ENCODE assay signal across 10 mouse cellular contexts in genomic region chr8:104601386-104601785, GRCm38 (mm10). TPM values are rescaled to one million over a fixed set of nuclear protein-coding genes. Genes with fewer than 3 reads are reported as not detected.
A peak's percentile ranks its signal among the peaks of the same experiment; 100 is the strongest.
DNase-seq lines count a peak whose midpoint lies in the region; ATAC-seq and TF ChIP-seq lines count a peak whose summit lies in the region.
"Had no signal": no experiment of that assay in that cellular context is flagged by ENCODE, and none has a peak within 500 bp of the region (broad histone marks: within the 10 kb centered on the region; RNA-seq: fewer than 3 reads in every experiment).

No protein-coding gene starts in this region.

- TF ChIP-seq EP300 in liver, postnatal 0 days (IDR thresholded peaks at IDR 0.05; ENCODE audit: low read depth): no peak

- no peak overlapping the region for H3K27ac ChIP-seq in forebrain, embryonic 11.5 days (ENCODE audit: low read depth, low read length)
- H3K27ac ChIP-seq in forebrain, embryonic 14.5 days (ENCODE audit: low read depth, low read length): no peak overlapping the region
- H3K27ac ChIP-seq in liver, adult 2 months (replicated peaks; ENCODE audit: insufficient read depth, low read depth, low read length): no peak overlapping the region; the same call in 1 of the 2 replicates
- no peak overlapping the region for H3K27ac ChIP-seq in liver, postnatal 0 days (ENCODE audit: low read depth)
- no peak overlapping the region for H3K27ac ChIP-seq in hindbrain, postnatal 0 days
- H3K27ac ChIP-seq in neural tube, embryonic 13.5 days (replicated peaks): no peak overlapping the region

- 0 out of 2 replicates have a peak, but pooled peaks cover 3% of the 10 kb centered on the region for H3K4me1 ChIP-seq in forebrain, embryonic 11.5 days (replicated peaks; ENCODE audit: control insufficient read depth, insufficient read depth, low read length)
- H3K4me1 ChIP-seq in forebrain, embryonic 14.5 days (ENCODE audit: control insufficient read depth, insufficient read depth, low read length): no peaks in the 10 kb centered on the region
- peaks cover 21% of the 10 kb centered on the region for H3K4me1 ChIP-seq in liver, adult 2 months (ENCODE audit: control insufficient read depth, insufficient read depth, low read length)
- peaks cover 8% of the 10 kb centered on the region for H3K4me1 ChIP-seq in liver, postnatal 0 days (ENCODE audit: insufficient read depth)
- H3K4me1 ChIP-seq in hindbrain, postnatal 0 days (ENCODE audit: insufficient read depth, low read length): 0 out of 2 replicates have a peak, but pooled peaks cover 6% of the 10 kb centered on the region
- peaks cover 13% of the 10 kb centered on the region for H3K4me1 ChIP-seq in neural tube, embryonic 13.5 days (replicated peaks)

- no peak for ATAC-seq in forebrain, embryonic 11.5 days (replicated peaks; ENCODE audit: low FRiP score)
- ATAC-seq in forebrain, embryonic 14.5 days: no peak
- no peak for ATAC-seq in liver, postnatal 0 days
- ATAC-seq in hindbrain, postnatal 0 days: no peak
- no peak for ATAC-seq in neural tube, embryonic 13.5 days (ENCODE audit: low read depth)
- ATAC-seq in activated CD4-positive, CD25-positive, alpha-beta regulatory T cell, adult 4 months: no peak
- ATAC-seq: inflammation-experienced regulatory T-cells, adult 6 months had no signal

- H3K36me3 ChIP-seq in forebrain, embryonic 11.5 days (ENCODE audit: control insufficient read depth, insufficient read depth, low read length): no peaks in the 10 kb centered on the region; the same call in 1 of the 2 replicates
- peaks cover 2% of the 10 kb centered on the region; the same call in 1 of the 2 replicates for H3K36me3 ChIP-seq in forebrain, embryonic 14.5 days (ENCODE audit: control insufficient read depth, insufficient read depth, low read length)
- H3K36me3 ChIP-seq in liver, adult 2 months (ENCODE audit: control insufficient read depth, insufficient read depth, low read length): peaks cover 3% of the 10 kb centered on the region; the same call in 1 of the 2 replicates
- peaks cover 1% of the 10 kb centered on the region; the same call in 1 of the 2 replicates for H3K36me3 ChIP-seq in liver, postnatal 0 days (replicated peaks; ENCODE audit: insufficient read depth, low read length)
- no peaks in the 10 kb centered on the region for H3K36me3 ChIP-seq in hindbrain, postnatal 0 days (ENCODE audit: insufficient read depth, low read length)
- peaks cover 9% of the 10 kb centered on the region for H3K36me3 ChIP-seq in neural tube, embryonic 13.5 days

- DNase-seq in forebrain, embryonic 11.5 days (ENCODE audit: low spot score): peak; percentile 41
- DNase-seq in forebrain, embryonic 14.5 days (ENCODE audit: low spot score): no peak
- no peak for DNase-seq in liver, adult 2 months (ENCODE audit: extremely low read depth, low read depth, low spot score)
- no peak for DNase-seq in liver, postnatal 0 days
- no peak for DNase-seq in hindbrain, postnatal 0 days (ENCODE audit: low spot score)
- no peak for DNase-seq in testis, postnatal 14 days (ENCODE audit: low spot score)

- no peaks in the 10 kb centered on the region for H3K27me3 ChIP-seq in forebrain, embryonic 11.5 days (ENCODE audit: control insufficient read depth, insufficient read depth, low read length)
- no peaks in the 10 kb centered on the region for H3K27me3 ChIP-seq in forebrain, embryonic 14.5 days (replicated peaks; ENCODE audit: control insufficient read depth, insufficient read depth, low read length)
- H3K27me3 ChIP-seq in liver, adult 2 months (ENCODE audit: control insufficient read depth, insufficient read depth, low read length): no peaks in the 10 kb centered on the region
- no peaks in the 10 kb centered on the region for H3K27me3 ChIP-seq in liver, postnatal 0 days (ENCODE audit: insufficient read depth, low read length)
- H3K27me3 ChIP-seq in hindbrain, postnatal 0 days (ENCODE audit: insufficient read depth, low read length): no peaks in the 10 kb centered on the region
- H3K27me3 ChIP-seq in neural tube, embryonic 13.5 days: peaks cover 10% of the 10 kb centered on the region; the same call in 1 of the 2 replicates

- TF ChIP-seq POLR2A in liver, adult 2 months (IDR thresholded peaks at IDR 0.05; ENCODE audit: extremely low read depth, insufficient read depth, low read length): no peak

- H3K9ac ChIP-seq in forebrain, embryonic 11.5 days (ENCODE audit: low read length): no peak overlapping the region
- H3K9ac ChIP-seq in forebrain, embryonic 14.5 days (ENCODE audit: low read length): no peak overlapping the region
- 0 out of 2 replicates have a peak overlapping the region, but pooled peaks have one; percentile 17 for H3K9ac ChIP-seq in liver, adult 2 months (ENCODE audit: low read depth, low read length)
- H3K9ac ChIP-seq in liver, postnatal 0 days (replicated peaks): no peak overlapping the region
- no peak overlapping the region for H3K9ac ChIP-seq in hindbrain, postnatal 0 days (replicated peaks; ENCODE audit: low read length)
- no peak overlapping the region for H3K9ac ChIP-seq in neural tube, embryonic 13.5 days

- H3K4me2 ChIP-seq in forebrain, embryonic 11.5 days (ENCODE audit: low read depth, low read length, severe bottlenecking): no peak overlapping the region
- no peak overlapping the region for H3K4me2 ChIP-seq in forebrain, embryonic 14.5 days (ENCODE audit: low read length)
- H3K4me2 ChIP-seq in liver, postnatal 0 days (ENCODE audit: low read depth, low read length): no peak overlapping the region
- H3K4me2 ChIP-seq in hindbrain, postnatal 0 days (ENCODE audit: low read depth, low read length): peak overlapping the region; percentile 52; the same call in 1 of the 2 replicates
- H3K4me2 ChIP-seq in neural tube, embryonic 13.5 days: peak overlapping the region; percentile 46

- 39% methylated on average over 7 of the region's 7 CpGs for WGBS in forebrain, embryonic 11.5 days
- 37% methylated on average over 7 of the region's 7 CpGs for WGBS in forebrain, embryonic 14.5 days
- WGBS in liver, adult 2 months: 27% methylated on average over 7 of the region's 7 CpGs
- WGBS in liver, postnatal 0 days (ENCODE audit: insufficient replicate concordance): 27% methylated on average over 7 of the region's 7 CpGs
- 29% methylated on average over 7 of the region's 7 CpGs for WGBS in hindbrain, postnatal 0 days
- WGBS in neural tube, embryonic 13.5 days: 18% methylated on average over 7 of the region's 7 CpGs

- H3K9me3 ChIP-seq in forebrain, embryonic 11.5 days (ENCODE audit: control insufficient read depth, low read length): no peaks in the 10 kb centered on the region
- no peaks in the 10 kb centered on the region for H3K9me3 ChIP-seq in forebrain, embryonic 14.5 days (replicated peaks; ENCODE audit: control insufficient read depth, low read length)
- no peaks in the 10 kb centered on the region for H3K9me3 ChIP-seq in liver, postnatal 0 days (ENCODE audit: low read length)
- H3K9me3 ChIP-seq in hindbrain, postnatal 0 days (ENCODE audit: low read length): no peaks in the 10 kb centered on the region
- H3K9me3 ChIP-seq in neural tube, embryonic 13.5 days: no peaks in the 10 kb centered on the region

- 0 out of 2 replicates have a peak, but pooled peaks cover under 1% of the 10 kb centered on the region for H3K79me2 ChIP-seq in liver, adult 2 months (ENCODE audit: control insufficient read depth, insufficient read depth, low read length)

- no peak for TF ChIP-seq CTCF in liver, adult 2 months (IDR thresholded peaks at IDR 0.05; ENCODE audit: low read depth, low read length)
- no peak for TF ChIP-seq CTCF in liver, postnatal 0 days (IDR thresholded peaks at IDR 0.05; ENCODE audit: low read depth)
- TF ChIP-seq CTCF in hindbrain, postnatal 0 days (IDR thresholded peaks at IDR 0.05; ENCODE audit: low read depth): no peak

- H3K4me3 ChIP-seq in forebrain, embryonic 11.5 days (ENCODE audit: low read depth, low read length): no peak overlapping the region
- no peak overlapping the region for H3K4me3 ChIP-seq in forebrain, embryonic 14.5 days (ENCODE audit: low read depth, low read length)
- no peak overlapping the region for H3K4me3 ChIP-seq in liver, adult 2 months (ENCODE audit: insufficient read depth, low read depth, low read length)
- no peak overlapping the region for H3K4me3 ChIP-seq in liver, postnatal 0 days (ENCODE audit: low read depth, low read length)
- H3K4me3 ChIP-seq in hindbrain, postnatal 0 days (ENCODE audit: low read length): no peak overlapping the region
- H3K4me3 ChIP-seq in neural tube, embryonic 13.5 days: 0 out of 2 replicates have a peak overlapping the region, but pooled peaks have one; percentile 11

RNA-seq across cellular contexts. Expression of gene Pdp2, which starts 10.1 kb away (rescaled TPM):
- polyA plus RNA-seq in forebrain, embryonic 11.5 days (2014; fragmentation: Nextera tagmentation; extraction: Ambion mirVana): 16.5 and 18.7 TPM in 2 replicates
- 11.9 and 14.2 TPM in 2 replicates for polyA plus RNA-seq in forebrain, embryonic 14.5 days (2014; fragmentation: Nextera tagmentation; extraction: Ambion mirVana)
- total RNA-seq in liver, adult 2 months (2014; rRNA removed): 16.4 and 20.0 TPM in 2 replicates
- 9.6 and 11.9 TPM in 2 replicates for polyA plus RNA-seq in liver, adult 2 months (2012; rRNA removed)
- 10.0 and 10.1 TPM in 2 replicates for polyA plus RNA-seq in liver, postnatal 0 days (2015; fragmentation: Nextera tagmentation; extraction: Ambion mirVana)
- total RNA-seq in hindbrain, postnatal 0 days (2014; rRNA removed): 12.1 and 12.3 TPM in 2 replicates
- 14.2 and 15.3 TPM in 2 replicates for polyA plus RNA-seq in hindbrain, postnatal 0 days (2015; fragmentation: Nextera tagmentation; extraction: Ambion mirVana)
- polyA plus RNA-seq in neural tube, embryonic 13.5 days (2015; fragmentation: Nextera tagmentation; extraction: Ambion mirVana): 17.9 and 19.7 TPM in 2 replicates
- 10 to 100 TPM; 17.1 to 18.9 TPM for polyA plus RNA-seq in activated CD4-positive, CD25-positive, alpha-beta regulatory T cell, adult 4 months (2017; shearing (Covaris generic))

RNA-seq across cellular contexts. Expression of gene Cdh16, which starts 22.8 kb away (rescaled TPM):
- not detected in 2 replicates for polyA plus RNA-seq in forebrain, embryonic 11.5 days (2014; fragmentation: Nextera tagmentation; extraction: Ambion mirVana)
- polyA plus RNA-seq in forebrain, embryonic 14.5 days (2014; fragmentation: Nextera tagmentation; extraction: Ambion mirVana): not detected in 2 replicates
- total RNA-seq in liver, adult 2 months (2014; rRNA removed): 0.07 TPM in 1 of 2 replicates, not detected in the other
- polyA plus RNA-seq in liver, adult 2 months (2012; rRNA removed): not detected in 2 replicates
- polyA plus RNA-seq in liver, postnatal 0 days (2015; fragmentation: Nextera tagmentation; extraction: Ambion mirVana): 0.06 and 0.44 TPM in 2 replicates
- total RNA-seq in hindbrain, postnatal 0 days (2014; rRNA removed): not detected in 2 replicates
- not detected in 2 replicates for polyA plus RNA-seq in hindbrain, postnatal 0 days (2015; fragmentation: Nextera tagmentation; extraction: Ambion mirVana)
- polyA plus RNA-seq in neural tube, embryonic 13.5 days (2015; fragmentation: Nextera tagmentation; extraction: Ambion mirVana): 0.29 and 0.45 TPM in 2 replicates
- polyA plus RNA-seq in activated CD4-positive, CD25-positive, alpha-beta regulatory T cell, adult 4 months (2017; shearing (Covaris generic)): not detected
- total RNA-seq: left cerebral cortex, postnatal 10 days had no signal
- polyA plus RNA-seq: inflammation-experienced regulatory T-cells, adult 6 months had no signal

RNA-seq across cellular contexts. Expression of gene Rrad, which starts 29.7 kb away (rescaled TPM):
- 0.90 and 1.3 TPM in 2 replicates for polyA plus RNA-seq in forebrain, embryonic 11.5 days (2014; fragmentation: Nextera tagmentation; extraction: Ambion mirVana)
- polyA plus RNA-seq in forebrain, embryonic 14.5 days (2014; fragmentation: Nextera tagmentation; extraction: Ambion mirVana): 2.1 and 3.0 TPM in 2 replicates
- total RNA-seq in liver, adult 2 months (2014; rRNA removed): 0.34 and 0.46 TPM in 2 replicates
- polyA plus RNA-seq in liver, adult 2 months (2012; rRNA removed): 0.23 and 0.50 TPM in 2 replicates
- polyA plus RNA-seq in liver, postnatal 0 days (2015; fragmentation: Nextera tagmentation; extraction: Ambion mirVana): 0.49 and 0.63 TPM in 2 replicates
- total RNA-seq in hindbrain, postnatal 0 days (2014; rRNA removed): 3.9 and 5.1 TPM in 2 replicates
- polyA plus RNA-seq in hindbrain, postnatal 0 days (2015; fragmentation: Nextera tagmentation; extraction: Ambion mirVana): 2.4 and 2.7 TPM in 2 replicates
- polyA plus RNA-seq in neural tube, embryonic 13.5 days (2015; fragmentation: Nextera tagmentation; extraction: Ambion mirVana): 3.7 and 4.9 TPM in 2 replicates
- 10 to 100 TPM; 11.4 to 16.2 TPM for polyA plus RNA-seq in activated CD4-positive, CD25-positive, alpha-beta regulatory T cell, adult 4 months (2017; shearing (Covaris generic))

RNA-seq across cellular contexts. Expression of gene Ciao2b, which starts 40.4 kb away (rescaled TPM):
- 89.2 and 90.0 TPM in 2 replicates for polyA plus RNA-seq in forebrain, embryonic 11.5 days (2014; fragmentation: Nextera tagmentation; extraction: Ambion mirVana)
- 136 and 154 TPM in 2 replicates for polyA plus RNA-seq in forebrain, embryonic 14.5 days (2014; fragmentation: Nextera tagmentation; extraction: Ambion mirVana)
- 18.7 and 18.9 TPM in 2 replicates for total RNA-seq in liver, adult 2 months (2014; rRNA removed)
- 20.4 and 24.2 TPM in 2 replicates for polyA plus RNA-seq in liver, adult 2 months (2012; rRNA removed)
- 32.0 and 34.9 TPM in 2 replicates for polyA plus RNA-seq in liver, postnatal 0 days (2015; fragmentation: Nextera tagmentation; extraction: Ambion mirVana)
- total RNA-seq in hindbrain, postnatal 0 days (2014; rRNA removed): 55.2 and 73.6 TPM in 2 replicates
- 103 and 104 TPM in 2 replicates for polyA plus RNA-seq in hindbrain, postnatal 0 days (2015; fragmentation: Nextera tagmentation; extraction: Ambion mirVana)
- 131 and 143 TPM in 2 replicates for polyA plus RNA-seq in neural tube, embryonic 13.5 days (2015; fragmentation: Nextera tagmentation; extraction: Ambion mirVana)
- polyA plus RNA-seq in activated CD4-positive, CD25-positive, alpha-beta regulatory T cell, adult 4 months (2017; shearing (Covaris generic)): 100 to 1,000 TPM; 102 to 109 TPM

Comparison
In these comparisons a context has a peak if more than half of its experiments do, and no peak if none do; other contexts are left out.
1. H3K4me2 ChIP-seq: peak in hindbrain, postnatal 0 days (single experiment) and neural tube, embryonic 13.5 days (single experiment); none in forebrain, embryonic 11.5 days (single experiment), forebrain, embryonic 14.5 days (single experiment) and liver, postnatal 0 days (single experiment).